Mouse (Mus musculus) adrenal gland, adult (tissue): ENCODE measurements around the gene Arl4d.

ENCODE experiments used
- DNase-seq, 2 experiments: peaks; one replicate each; pipeline ENCODE4 v3.0.0; 2022 to 2023; ENCODE audit warnings: low spot score in 1 of 2; ENCODE audit not compliant: inconsistent age in 2 of 2

The Arl4d gene

GRCm38 (mm10) chr11:101675349-101675748 is 10.0 kb downstream of the Arl4d start:
- DNase-seq: no peak

GRCm38 (mm10) chr11:101677655-101678054 is 12.3 kb downstream of the Arl4d start:
- no peak for DNase-seq

GRCm38 (mm10) chr11:101678770-101679169 is 13.4 kb downstream of the Arl4d start:
- DNase-seq: no peak

GRCm38 (mm10) chr11:101679907-101680306 is 14.6 kb downstream of the Arl4d start:
- DNase-seq: peak in 1 of 2 experiments; percentile 63

GRCm38 (mm10) chr11:101680634-101681325 is 15.4 kb downstream of the Arl4d start:
- no peak for DNase-seq

- no peak for DNase-seq
Observed at GRCm38 (mm10) chr11:101681968-101682367, 16.6 kb downstream of the Arl4d start.

- DNase-seq: no peak
Observed at GRCm38 (mm10) chr11:101682410-101682960, 17.1 kb downstream of the Arl4d start.

GRCm38 (mm10) chr11:101687351-101688301 is 22.3 kb downstream of the Arl4d start:
- DNase-seq: peak; percentile 82

- DNase-seq: no peak
Observed at GRCm38 (mm10) chr11:101689701-101690113, 24.4 kb downstream of the Arl4d start.

- peak in 1 of 2 experiments; percentile 14 for DNase-seq
Observed at GRCm38 (mm10) chr11:101690326-101690725, 25.0 kb downstream of the Arl4d start.

- no peak for DNase-seq
Observed at GRCm38 (mm10) chr11:101695906-101696661, 30.7 kb downstream of the Arl4d start.

- no peak for DNase-seq
Observed at GRCm38 (mm10) chr11:101697156-101697861, 32.0 kb downstream of the Arl4d start.

- no peak for DNase-seq
Observed at GRCm38 (mm10) chr11:101698114-101698513, 32.8 kb downstream of the Arl4d start.

- peak in 1 of 2 experiments; percentile 47 for DNase-seq
Observed at GRCm38 (mm10) chr11:101699556-101699955, 34.2 kb downstream of the Arl4d start.

GRCm38 (mm10) chr11:101699991-101700390 is 34.6 kb downstream of the Arl4d start:
- DNase-seq: no peak

- DNase-seq: peak; percentile 57 to 69
Observed at GRCm38 (mm10) chr11:101700446-101700845, 35.1 kb downstream of the Arl4d start.

GRCm38 (mm10) chr11:101704081-101704480 is 38.7 kb downstream of the Arl4d start:
- DNase-seq: no peak

- no peak for DNase-seq
Observed at GRCm38 (mm10) chr11:101706764-101707448, 41.6 kb downstream of the Arl4d start.

- no peak for DNase-seq
Observed at GRCm38 (mm10) chr11:101708482-101708881, 43.1 kb downstream of the Arl4d start.

GRCm38 (mm10) chr11:101712811-101713210 is 47.5 kb downstream of the Arl4d start:
- no peak for DNase-seq
